Mouse (Mus musculus) thymus, postnatal 4 days (tissue): ENCODE results near the gene Rsph10b.

Experiments
- DNase-seq: peaks from one replicate; pipeline ENCODE4 v3.0.0; 2021

Rsph10b gene

GRCm38 (mm10) chr5:143932831-143933230, at the start of gene Rsph10b:
Gene Rsph10b (plus strand): TSS chr5:143933035.
- no peak for DNase-seq

- DNase-seq, result no peak
Measured at GRCm38 (mm10) chr5:143885274-143885673, 47.6 kb upstream of the Rsph10b start.

GRCm38 (mm10) chr5:143890741-143891140, 42.1 kb upstream of the Rsph10b start:
- no peak for DNase-seq

GRCm38 (mm10) chr5:143892255-143892886, 40.5 kb upstream of the Rsph10b start:
- DNase-seq, result no peak

GRCm38 (mm10) chr5:143893396-143893795, 39.4 kb upstream of the Rsph10b start:
- DNase-seq, result peak; percentile 16

- no peak for DNase-seq
Measured at GRCm38 (mm10) chr5:143897635-143898330, 35.1 kb upstream of the Rsph10b start, which contains the start of gene Ankrd61. Gene Ankrd61 (minus strand): TSS chr5:143897685.

GRCm38 (mm10) chr5:143902111-143902510, 30.7 kb upstream of the Rsph10b start:
- no peak for DNase-seq

- DNase-seq, result no peak
Measured at GRCm38 (mm10) chr5:143903813-143904212, 29.0 kb upstream of the Rsph10b start.

GRCm38 (mm10) chr5:143906429-143906828, 26.4 kb upstream of the Rsph10b start:
- DNase-seq, result no peak

- DNase-seq, result no peak
Measured at GRCm38 (mm10) chr5:143908926-143909325, 23.9 kb upstream of the Rsph10b start.

GRCm38 (mm10) chr5:143909417-143910400, 23.1 kb upstream of the Rsph10b start, which contains the start of the genes Aimp2 and Pms2:
Gene Aimp2 (minus strand): TSS chr5:143909847.
Gene Pms2 (plus strand): TSS chr5:143909964.
- peak; percentile 89 for DNase-seq

- DNase-seq, result no peak
Measured at GRCm38 (mm10) chr5:143916221-143916620, 16.6 kb upstream of the Rsph10b start.

- peak; percentile 76 for DNase-seq
Measured at GRCm38 (mm10) chr5:143917418-143917817, 15.4 kb upstream of the Rsph10b start.

GRCm38 (mm10) chr5:143918120-143918519, 14.7 kb upstream of the Rsph10b start:
- DNase-seq, result no peak

- no peak for DNase-seq
Measured at GRCm38 (mm10) chr5:143924781-143925452, 7.9 kb upstream of the Rsph10b start.

- DNase-seq, result no peak
Measured at GRCm38 (mm10) chr5:143927875-143928274, 5.0 kb upstream of the Rsph10b start, which contains the start of gene Gm42421. Gene Gm42421 (plus strand): TSS chr5:143928175.

- DNase-seq, result no peak
Measured at GRCm38 (mm10) chr5:143929291-143929690, 3.5 kb upstream of the Rsph10b start.

GRCm38 (mm10) chr5:143930656-143931055, 2.2 kb upstream of the Rsph10b start:
- no peak for DNase-seq

- no peak for DNase-seq
Measured at GRCm38 (mm10) chr5:143931863-143932580, 813 bp upstream of the Rsph10b start.

GRCm38 (mm10) chr5:143933414-143933813, 579 bp downstream of the Rsph10b start:
- no peak for DNase-seq

GRCm38 (mm10) chr5:143933875-143934274, 1.0 kb downstream of the Rsph10b start:
- DNase-seq, result no peak

- no peak for DNase-seq
Measured at GRCm38 (mm10) chr5:143936156-143936555, 3.3 kb downstream of the Rsph10b start.
